Mouse (Mus musculus) hindbrain, embryonic 14.5 days (tissue): ENCODE measurements around the gene Map1b. TPM values are rescaled to one million over a fixed set of nuclear protein-coding genes. Genes with fewer than 3 reads are reported as not detected.

Source experiments
- ATAC-seq: fragments of 200-750 bp; cut with Nextera tagmentation; 2 replicates; pipeline ENCODE4 v1.8.0; 2017; ENCODE audit warnings: moderate number of reproducible peaks, mild to moderate bottlenecking, moderate TSS enrichment, moderate library complexity; ENCODE audit not compliant: low FRiP score
- DNase-seq: peaks from one replicate; pipeline ENCODE4 v3.0.0-alpha.2; 2015; ENCODE audit warnings: low spot score
- H3K27ac ChIP-seq: fragments of 300-500 bp; sonication (generic); 2 replicates; pipeline ENCODE4 v1.5.1; 2014; ENCODE audit warnings: mild to moderate bottlenecking, moderate library complexity
- H3K27me3 ChIP-seq: fragments of 300-500 bp; sonication (generic); 2 replicates; pipeline ENCODE4 v1.6.1; 2014; ENCODE audit warnings: mild to moderate bottlenecking, low read length, mixed read lengths; ENCODE audit not compliant: control insufficient read depth, insufficient read depth
- H3K36me3 ChIP-seq: fragments of 300-500 bp; sonication (generic); replicated peaks from 2 replicates; pipeline ENCODE4 v1.6.1; 2014; ENCODE audit not compliant: control insufficient read depth, insufficient read depth
- H3K4me1 ChIP-seq: fragments of 300-500 bp; sonication (generic); replicated peaks from 2 replicates; pipeline ENCODE4 v1.6.1; 2014; ENCODE audit warnings: antibody characterized with exemption, low read length, mixed read lengths; ENCODE audit not compliant: control insufficient read depth, insufficient read depth
- H3K4me2 ChIP-seq: fragments of 300-500 bp; sonication (generic); replicated peaks from 2 replicates; pipeline ENCODE4 v1.6.1; 2014; ENCODE audit warnings: mild to moderate bottlenecking, moderate library complexity
- H3K4me3 ChIP-seq: fragments of 300-500 bp; sonication (generic); replicated peaks from 2 replicates; pipeline ENCODE4 v1.5.1; 2014; ENCODE audit warnings: mild to moderate bottlenecking, low read length
- H3K9ac ChIP-seq: fragments of 300-500 bp; sonication (generic); 2 replicates; pipeline ENCODE4 v1.6.1; 2014
- H3K9me3 ChIP-seq: fragments of 300-500 bp; sonication (generic); 2 replicates; pipeline ENCODE4 v1.6.1; 2016; ENCODE audit warnings: low read length; ENCODE audit not compliant: control insufficient read depth
- WGBS: fragments of 180-500 bp; shearing (Covaris S2); extraction: QIAGEN DNeasy Blood & Tissue Kit; methylation state at CpG from one replicate; pipeline ENCODE4 v1.1.7; 2014; 5-methylcytosine and 5-hydroxymethylcytosine counted together
- polyA plus RNA-seq: library from polyadenylated mRNA; unstranded; fragments of >200 nt; fragmentation: Nextera tagmentation; extraction: Ambion mirVana; gene quantifications from 2 replicates; pipeline ENCODE4 v1.2.1, GENCODE M21; 2014

Map1b gene
- polyA plus RNA-seq, result 2,185 and 2,283 TPM in 2 replicates

DNA sequence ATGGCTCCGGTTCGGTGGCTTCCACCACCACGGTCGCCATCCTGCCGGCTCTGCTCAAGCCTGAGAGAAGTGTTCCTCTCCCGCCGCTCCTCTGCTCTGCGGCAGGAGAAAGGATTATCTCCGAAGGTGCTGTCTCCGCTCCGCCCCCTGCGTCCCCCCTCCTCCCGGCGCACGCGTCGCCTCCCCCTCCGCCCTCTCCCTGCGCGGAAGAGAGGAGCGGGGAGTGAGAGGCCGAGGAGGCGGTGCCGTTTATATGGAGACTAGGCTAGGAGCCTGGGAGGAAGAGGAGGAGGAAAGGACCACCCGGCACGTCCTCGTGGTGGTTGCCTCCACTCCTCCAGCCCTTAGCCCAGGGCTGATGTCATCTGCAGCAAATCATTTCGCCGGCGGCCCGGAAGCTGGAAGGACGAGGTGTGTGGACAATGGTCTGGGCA lies at the start of gene Map1b:
Map1b (minus strand) TSS at position 93 of the 434 bp plus-strand sequence.
- Histone ChIP-seq H3K27ac (peak within 1 kb of the TSS; percentile 99), H3K4me3 (peak within 1 kb of the TSS; percentile 93), H3K9me3 (no peaks in the 10 kb centered on the region), H3K36me3 (peaks cover 8% of the 10 kb centered on the region), H3K27me3 (no peaks in the 10 kb centered on the region), H3K4me2 (peak within 1 kb of the TSS; percentile 97), H3K9ac (peak within 1 kb of the TSS; percentile 100), H3K4me1 (peaks cover 26% of the 10 kb centered on the region)
- peak; percentile 90 for ATAC-seq
- peak; percentile 88 for DNase-seq
- under 1% methylated on average over 16 of the region's 32 CpGs for WGBS

DNA sequence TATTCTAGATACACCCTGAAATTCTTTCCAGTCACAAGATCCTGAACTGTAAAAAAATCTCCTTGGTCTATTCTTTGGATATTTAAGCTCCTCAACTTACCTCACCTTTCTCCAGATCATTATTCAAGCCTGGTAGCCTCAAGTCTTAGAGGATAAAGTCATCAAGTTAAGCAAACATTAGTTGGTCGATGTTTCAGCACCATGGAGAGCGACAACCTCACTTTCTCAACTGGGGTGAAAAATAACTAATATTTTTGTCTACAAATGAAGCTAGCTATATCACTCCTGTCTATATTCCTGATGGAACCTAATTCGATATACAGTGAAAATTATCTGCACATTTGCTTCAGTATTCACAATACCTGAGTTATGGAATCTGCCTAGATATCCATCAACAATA lies 48.0 kb upstream of the Map1b start:
- Histone ChIP-seq H3K4me2 (no peak overlapping the region), H3K4me3 (no peak overlapping the region), H3K36me3 (no peaks in the 10 kb centered on the region), H3K4me1 (peaks cover 21% of the 10 kb centered on the region), H3K27me3 (no peaks in the 10 kb centered on the region), H3K9me3 (no peaks in the 10 kb centered on the region), H3K27ac (no peak overlapping the region), H3K9ac (no peak overlapping the region)
- WGBS, result 47% methylated on average over 3 of the region's 3 CpGs
- ATAC-seq (no peak), DNase-seq (peak; percentile 64)

DNA sequence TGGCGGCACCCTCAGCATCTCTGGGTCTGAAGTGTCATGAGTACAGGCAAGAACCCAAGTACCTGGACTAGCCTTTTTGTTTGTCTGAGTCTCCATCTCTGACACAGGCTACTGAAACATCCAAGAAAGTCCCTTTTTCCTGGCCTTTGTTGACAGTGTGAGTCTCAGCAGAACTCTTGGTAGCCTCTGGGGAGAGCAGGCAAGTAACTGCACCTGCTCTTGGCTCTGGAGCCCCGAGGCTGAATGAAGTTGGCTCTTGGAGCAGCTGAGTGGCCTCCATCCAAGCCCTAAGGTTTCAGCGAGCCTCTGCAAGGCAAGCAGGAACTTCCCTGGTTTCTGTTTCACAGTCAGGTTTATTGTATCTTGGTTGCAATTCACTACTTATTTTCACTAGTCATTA lies 46.7 kb upstream of the Map1b start:
- Histone ChIP-seq H3K4me3 (no peak overlapping the region), H3K36me3 (no peaks in the 10 kb centered on the region), H3K27me3 (no peaks in the 10 kb centered on the region), H3K27ac (no peak overlapping the region), H3K4me2 (no peak overlapping the region), H3K9me3 (no peaks in the 10 kb centered on the region), H3K9ac (no peak overlapping the region), H3K4me1 (peaks cover 21% of the 10 kb centered on the region)
- peak; percentile 32 for DNase-seq
- ATAC-seq, result no peak
- WGBS, result 49% methylated on average over 3 of the region's 3 CpGs

DNA sequence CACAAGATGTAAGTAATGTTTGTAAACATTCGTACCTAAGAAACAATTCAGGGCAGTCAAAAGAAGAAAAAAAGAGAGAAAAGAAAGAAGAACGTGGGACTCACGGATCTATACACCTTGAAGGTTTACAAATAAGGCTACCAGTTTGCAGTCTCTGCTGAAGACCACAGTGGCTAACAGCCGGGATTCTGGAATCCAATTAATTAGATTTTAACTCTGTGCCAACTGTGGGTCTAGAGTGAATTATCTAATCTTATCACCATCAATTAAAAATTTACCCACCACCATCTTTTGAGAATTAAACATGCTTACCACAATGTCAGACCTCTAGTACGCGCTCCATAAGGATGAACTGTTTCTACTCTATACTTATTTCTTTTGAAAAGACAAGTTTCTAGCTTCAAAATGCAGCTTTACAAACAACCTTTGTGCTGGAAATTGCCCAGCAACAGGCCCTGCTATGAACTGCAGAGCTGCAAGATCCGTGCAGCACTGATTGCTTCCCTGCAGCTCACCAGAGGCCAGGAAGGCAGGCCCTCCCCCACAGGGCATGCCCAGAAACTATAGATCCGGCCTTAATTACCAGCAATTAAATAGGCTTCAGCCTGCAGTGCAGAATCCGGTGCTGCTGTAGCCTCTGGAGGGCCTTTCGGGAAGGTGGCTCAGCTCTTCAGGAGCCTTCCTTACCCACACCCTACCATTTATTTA lies 45.7 kb upstream of the Map1b start:
- Histone ChIP-seq H3K4me2 (no peak overlapping the region), H3K27ac (peak overlapping the region; percentile 22), H3K27me3 (no peaks in the 10 kb centered on the region), H3K9ac (no peak overlapping the region), H3K4me1 (peaks cover 21% of the 10 kb centered on the region), H3K9me3 (no peaks in the 10 kb centered on the region), H3K4me3 (no peak overlapping the region), H3K36me3 (no peaks in the 10 kb centered on the region)
- WGBS, result 39% methylated on average over 10 of the region's 10 CpGs
- no peak for DNase-seq
- ATAC-seq, result peak; percentile 40; the same call in 1 of the 2 replicates

DNA sequence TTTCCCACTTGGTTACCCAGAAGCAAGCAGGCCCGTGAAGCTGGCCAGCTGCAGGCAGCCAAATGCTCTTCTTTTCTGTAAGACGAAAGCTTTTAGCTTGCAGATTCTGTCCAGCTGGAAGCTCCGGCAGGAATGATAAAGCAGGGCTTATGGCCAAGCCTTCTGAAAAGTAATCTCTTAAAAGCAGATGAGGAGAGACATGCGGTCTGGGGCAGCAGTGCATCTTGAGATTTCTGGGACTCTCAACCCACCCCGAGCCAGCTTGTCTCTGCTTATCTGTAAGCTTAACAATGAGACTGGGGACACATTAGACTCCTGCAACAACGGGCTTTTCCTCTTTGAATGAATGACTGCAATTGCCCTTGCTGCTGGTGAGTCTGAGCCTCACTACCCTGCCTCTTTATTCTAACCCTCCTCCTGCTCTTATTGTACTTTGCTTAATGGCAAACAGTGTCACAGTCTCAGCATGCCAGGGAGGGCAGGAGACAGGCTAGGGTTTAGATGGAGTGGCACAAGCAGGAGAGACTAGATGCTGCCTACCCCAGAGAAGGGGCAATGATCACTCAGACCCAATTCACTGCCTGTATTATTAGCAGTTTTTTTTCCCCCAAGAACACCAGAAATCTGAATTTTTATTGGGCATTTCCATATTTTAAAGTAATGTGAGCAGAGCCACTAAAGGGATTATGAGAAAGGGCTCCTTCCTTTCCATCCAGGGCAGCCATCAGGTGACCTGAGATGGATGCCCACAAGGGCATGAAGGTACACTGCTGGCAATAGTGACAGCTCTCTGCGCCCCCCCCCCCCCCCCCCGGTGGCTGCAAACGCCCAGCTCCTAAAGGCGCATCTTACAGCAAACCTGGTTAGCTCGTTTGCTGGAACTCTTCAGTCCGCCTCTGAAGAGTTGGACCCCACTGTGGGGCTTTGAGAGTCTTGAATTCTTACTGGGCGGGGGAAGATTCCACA lies 44.6 kb upstream of the Map1b start:
- H3K4me1 ChIP-seq, result peaks cover 21% of the 10 kb centered on the region
- H3K9ac ChIP-seq, result 0 out of 2 replicates have a peak overlapping the region, but pooled peaks have one; percentile 4
- ATAC-seq (0 out of 2 replicates have a peak, but pooled peaks have one; percentile 67), DNase-seq (no peak)
- H3K4me2 ChIP-seq, result no peak overlapping the region
- WGBS, result 41% methylated on average over 13 of the region's 13 CpGs
- no peak overlapping the region for H3K4me3 ChIP-seq
- H3K27ac ChIP-seq, result peak overlapping the region; percentile 16
- no peaks in the 10 kb centered on the region for H3K27me3 ChIP-seq
- H3K36me3 ChIP-seq, result no peaks in the 10 kb centered on the region
- no peaks in the 10 kb centered on the region for H3K9me3 ChIP-seq

DNA sequence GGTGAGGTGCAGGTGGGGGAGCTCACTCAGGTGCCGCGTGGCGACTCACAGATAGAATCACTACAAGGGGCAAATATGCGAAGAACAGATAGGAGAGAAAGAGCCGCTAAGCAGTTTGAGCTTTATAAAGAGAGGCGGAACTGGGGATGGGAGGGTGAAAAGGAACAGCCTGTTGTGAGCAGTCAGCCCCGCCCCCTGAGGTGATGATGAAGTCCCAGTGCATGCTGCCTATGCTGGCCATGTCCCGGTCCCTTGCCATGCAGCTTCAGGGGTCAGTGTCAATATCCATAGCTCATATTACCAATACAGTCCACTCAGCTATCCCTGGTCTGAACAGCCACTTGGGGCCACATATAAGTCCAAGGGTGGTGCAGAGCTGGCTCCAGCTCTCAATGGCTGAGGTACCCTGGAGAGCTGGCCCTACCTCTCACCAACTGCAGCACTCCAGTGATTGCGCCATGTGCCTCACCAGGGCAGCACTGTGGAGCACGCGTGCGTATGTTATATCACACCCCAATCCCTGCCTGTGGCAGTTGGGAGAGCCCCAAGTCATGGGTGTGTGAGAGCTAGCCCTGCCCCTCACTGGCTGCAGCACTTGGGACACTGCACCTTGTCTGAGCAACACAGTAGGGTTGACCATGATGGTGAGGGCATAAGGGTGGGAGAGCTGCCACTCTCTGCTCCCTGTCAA lies 42.0 kb upstream of the Map1b start:
- H3K4me3 ChIP-seq, result no peak overlapping the region
- no peaks in the 10 kb centered on the region for H3K9me3 ChIP-seq
- no peak overlapping the region for H3K4me2 ChIP-seq
- no peak for DNase-seq
- H3K4me1 ChIP-seq, result peaks cover 21% of the 10 kb centered on the region
- no peaks in the 10 kb centered on the region for H3K27me3 ChIP-seq
- H3K9ac ChIP-seq, result no peak overlapping the region
- H3K36me3 ChIP-seq, result no peaks in the 10 kb centered on the region
- WGBS, result 72% methylated on average over 12 of the region's 12 CpGs
- no peak for ATAC-seq
- no peak overlapping the region for H3K27ac ChIP-seq

DNA sequence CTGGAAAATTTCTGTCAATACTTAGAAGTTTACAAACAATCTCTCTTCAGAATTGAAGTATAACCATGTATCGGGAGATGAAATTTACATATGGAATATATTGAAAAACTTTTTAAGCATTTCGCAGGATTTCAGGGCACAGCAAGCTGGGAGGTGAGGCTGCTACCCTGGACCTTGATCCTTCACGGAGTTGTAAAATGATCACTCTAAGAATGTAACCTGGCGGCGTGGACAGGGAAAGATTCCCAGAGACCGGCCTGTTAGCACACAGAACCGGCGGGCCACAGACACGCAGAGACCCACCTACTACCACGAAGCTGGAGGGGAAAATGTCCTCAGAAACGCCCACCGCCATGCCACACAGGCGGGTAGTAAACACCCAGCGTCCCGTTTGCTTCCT lies 41.5 kb upstream of the Map1b start:
- H3K36me3 ChIP-seq, result no peaks in the 10 kb centered on the region
- no peak overlapping the region for H3K4me3 ChIP-seq
- ATAC-seq, result no peak
- no peak overlapping the region for H3K27ac ChIP-seq
- WGBS, result 71% methylated on average over 15 of the region's 15 CpGs
- DNase-seq, result no peak
- H3K27me3 ChIP-seq, result no peaks in the 10 kb centered on the region
- no peak overlapping the region for H3K9ac ChIP-seq
- H3K9me3 ChIP-seq, result no peaks in the 10 kb centered on the region
- peaks cover 21% of the 10 kb centered on the region for H3K4me1 ChIP-seq
- no peak overlapping the region for H3K4me2 ChIP-seq

DNA sequence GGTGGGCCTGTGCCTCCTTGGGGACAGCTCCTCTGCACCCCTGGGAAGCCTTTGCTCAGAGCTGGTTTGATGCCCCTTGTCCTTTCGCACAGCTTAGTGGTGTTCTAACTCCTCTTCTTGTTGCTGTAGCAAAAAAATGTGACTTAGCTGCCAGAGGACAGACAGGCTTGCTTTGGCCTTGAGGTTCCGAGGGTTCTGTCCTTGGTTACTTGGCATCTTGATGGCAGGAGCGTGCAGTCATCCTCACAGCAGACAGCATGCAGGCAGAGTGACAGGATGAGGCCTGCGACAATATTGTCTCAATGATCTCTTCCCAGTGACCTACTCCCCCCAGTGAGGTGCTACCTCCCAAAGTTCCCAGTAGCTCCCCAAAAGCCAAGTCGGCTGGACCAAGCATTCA lies 41.0 kb upstream of the Map1b start:
- ATAC-seq, result no peak
- Histone ChIP-seq H3K27me3 (no peaks in the 10 kb centered on the region), H3K4me2 (no peak overlapping the region), H3K4me1 (peaks cover 19% of the 10 kb centered on the region), H3K4me3 (no peak overlapping the region), H3K27ac (no peak overlapping the region), H3K36me3 (no peaks in the 10 kb centered on the region), H3K9ac (no peak overlapping the region), H3K9me3 (no peaks in the 10 kb centered on the region)
- DNase-seq, result no peak
- 85% methylated on average over 5 of the region's 5 CpGs for WGBS

DNA sequence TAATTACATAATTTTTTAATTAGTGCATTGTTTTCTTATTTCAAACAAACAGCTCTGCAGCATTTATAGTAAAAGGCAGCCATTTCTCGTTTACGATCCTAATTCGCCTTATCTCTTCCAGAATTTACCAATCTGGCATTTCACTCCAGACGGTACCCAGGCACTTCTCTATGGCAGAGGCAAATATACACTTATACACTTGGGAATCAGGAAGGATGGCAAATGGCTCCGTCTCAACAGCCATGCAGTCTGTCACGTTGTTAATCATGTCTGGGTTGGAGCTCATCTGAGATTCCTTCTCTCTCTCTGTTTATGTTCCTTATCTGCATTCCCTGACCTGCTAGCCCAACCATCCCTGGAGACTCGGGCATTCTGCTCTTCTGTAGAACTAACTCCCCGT lies 38.6 kb upstream of the Map1b start:
- H3K9me3 ChIP-seq, result no peaks in the 10 kb centered on the region
- 71% methylated on average over 8 of the region's 8 CpGs for WGBS

More for the DNA sequence above, 38.6 kb upstream of the Map1b start:
- ATAC-seq (no peak), DNase-seq (no peak)
- H3K27me3 ChIP-seq, result no peaks in the 10 kb centered on the region
- H3K9ac ChIP-seq, result no peak overlapping the region
- H3K4me2 ChIP-seq, result no peak overlapping the region
- no peak overlapping the region for H3K27ac ChIP-seq
- H3K36me3 ChIP-seq, result no peaks in the 10 kb centered on the region
- H3K4me3 ChIP-seq, result no peak overlapping the region
- H3K4me1 ChIP-seq, result peaks cover 12% of the 10 kb centered on the region
